11 mouse cellular contexts compared by ENCODE assay signal in genomic region chr5:118318883-118319282, GRCm38 (mm10).
A peak's percentile ranks its signal among the peaks of the same experiment; 100 is the strongest.
DNase-seq lines count a peak whose midpoint lies in the region; ATAC-seq lines count a peak whose summit lies in the region.
"Had no signal": no experiment of that assay in that cellular context is flagged by ENCODE, and none has a peak within 500 bp of the region (broad histone marks: within the 10 kb centered on the region; RNA-seq: fewer than 3 reads in every experiment).

No protein-coding gene starts in this region.

- peak overlapping the region; percentile 45 for H3K4me2 ChIP-seq in heart, embryonic 11.5 days
- H3K4me2 ChIP-seq in midbrain, embryonic 11.5 days = no peak overlapping the region
- H3K4me2 ChIP-seq in midbrain, embryonic 14.5 days (ENCODE audit: low read length) = no peak overlapping the region

- H3K4me1 ChIP-seq in heart, embryonic 11.5 days (ENCODE audit: control insufficient read depth, insufficient read depth, low read length) = peaks cover 12% of the 10 kb centered on the region
- H3K4me1 ChIP-seq in midbrain, embryonic 11.5 days (ENCODE audit: control insufficient read depth, insufficient read depth, low read length) = 0 out of 2 replicates have a peak, but pooled peaks cover 2% of the 10 kb centered on the region
- H3K4me1 ChIP-seq in midbrain, embryonic 14.5 days (ENCODE audit: control insufficient read depth, insufficient read depth, low read length) = peaks cover 10% of the 10 kb centered on the region; the same call in 1 of the 2 replicates

- intact Hi-C loops in heart, postnatal 25 days (cut with DNase I) = no loop called here

- no peak for DNase-seq in heart, postnatal 25 days (ENCODE audit: low spot score)
- peak; percentile 84 for DNase-seq in midbrain, embryonic 11.5 days (ENCODE audit: low spot score, missing footprints)
- no peak for DNase-seq in midbrain, embryonic 14.5 days
- peak; percentile 19 for DNase-seq in splenic B cell, adult 2 months (ENCODE audit: low read depth, low spot score)
- no peak for DNase-seq in frontal cortex, postnatal 36 days (ENCODE audit: low spot score in 2 of 2)
- DNase-seq: kidney, adult 11 months; lung, adult 2 months had no signal

- 0 out of 2 replicates have a peak overlapping the region, but pooled peaks have one; percentile 16 for H3K4me3 ChIP-seq in heart, embryonic 11.5 days (ENCODE audit: low read depth, low read length)
- H3K4me3 ChIP-seq in midbrain, embryonic 11.5 days (ENCODE audit: low read depth, low read length) = no peak overlapping the region
- H3K4me3 ChIP-seq in midbrain, embryonic 14.5 days (replicated peaks; ENCODE audit: low read depth, low read length) = no peak overlapping the region

- H3K36me3 ChIP-seq in heart, embryonic 11.5 days (ENCODE audit: control insufficient read depth, insufficient read depth, low read length) = no peaks in the 10 kb centered on the region
- no peaks in the 10 kb centered on the region for H3K36me3 ChIP-seq in midbrain, embryonic 11.5 days (ENCODE audit: control insufficient read depth, insufficient read depth, low read length)
- H3K36me3 ChIP-seq in midbrain, embryonic 14.5 days (ENCODE audit: control insufficient read depth, insufficient read depth, low read length) = no peaks in the 10 kb centered on the region
- no peaks in the 10 kb centered on the region for H3K36me3 ChIP-seq in splenic B cell, adult 2 months (ENCODE audit: control insufficient read depth, insufficient read depth, low read length, poor library complexity, severe bottlenecking)
- H3K36me3 ChIP-seq: G1E had no signal

- WGBS in heart, embryonic 11.5 days (ENCODE audit: insufficient replicate concordance) = 9% methylated on average over 13 of the region's 15 CpGs
- WGBS in midbrain, embryonic 11.5 days = 5% methylated on average over 13 of the region's 15 CpGs
- 11% methylated on average over 15 of the region's 15 CpGs for WGBS in midbrain, embryonic 14.5 days

- peaks cover 14% of the 10 kb centered on the region for H3K27me3 ChIP-seq in heart, embryonic 11.5 days (ENCODE audit: control insufficient read depth, insufficient read depth, low read length)
- H3K27me3 ChIP-seq in midbrain, embryonic 11.5 days (ENCODE audit: control insufficient read depth, insufficient read depth, low read length) = peaks cover 4% of the 10 kb centered on the region; the same call in 1 of the 2 replicates
- no peaks in the 10 kb centered on the region for H3K27me3 ChIP-seq in midbrain, embryonic 14.5 days (ENCODE audit: control insufficient read depth, insufficient read depth, low read length)
- no peaks in the 10 kb centered on the region for H3K27me3 ChIP-seq in splenic B cell, adult 2 months (ENCODE audit: control insufficient read depth, insufficient read depth, low read length, poor library complexity, severe bottlenecking)

- ATAC-seq in heart, embryonic 11.5 days (replicated peaks; ENCODE audit: insufficient number of reproducible peaks, low FRiP score, low TSS enrichment) = no peak
- no peak for ATAC-seq in midbrain, embryonic 11.5 days (ENCODE audit: low FRiP score)
- no peak for ATAC-seq in midbrain, embryonic 14.5 days (ENCODE audit: low FRiP score, low TSS enrichment)
- ATAC-seq in common myeloid progenitor, adult 5-6 weeks (replicated peaks; ENCODE audit: low read depth, poor library complexity, severe bottlenecking) = 0 out of 2 replicates have a peak, but pooled peaks have one; percentile 39
- ATAC-seq in frontal cortex, adult (ENCODE audit: low TSS enrichment) = no peak

- H3K27ac ChIP-seq in heart, embryonic 11.5 days (ENCODE audit: low read depth, low read length) = no peak overlapping the region
- no peak overlapping the region for H3K27ac ChIP-seq in midbrain, embryonic 11.5 days (ENCODE audit: low read depth, low read length)
- H3K27ac ChIP-seq in midbrain, embryonic 14.5 days (replicated peaks; ENCODE audit: low read depth, low read length) = no peak overlapping the region

- no peaks in the 10 kb centered on the region for H3K9me3 ChIP-seq in heart, embryonic 11.5 days (replicated peaks; ENCODE audit: control insufficient read depth, low read length)
- H3K9me3 ChIP-seq in midbrain, embryonic 11.5 days (ENCODE audit: control insufficient read depth, low read length) = no peaks in the 10 kb centered on the region
- no peaks in the 10 kb centered on the region for H3K9me3 ChIP-seq in midbrain, embryonic 14.5 days (ENCODE audit: control insufficient read depth, low read length)
- H3K9me3 ChIP-seq: G1E had no signal

- H3K9ac ChIP-seq in heart, embryonic 11.5 days (ENCODE audit: low read depth, low read length) = no peak overlapping the region
- no peak overlapping the region for H3K9ac ChIP-seq in midbrain, embryonic 11.5 days (ENCODE audit: low read length)
- no peak overlapping the region for H3K9ac ChIP-seq in midbrain, embryonic 14.5 days (replicated peaks; ENCODE audit: low read length)

Comparison
In these comparisons a context has a peak if more than half of its experiments do, and no peak if none do; other contexts are left out.
1. DNase-seq: peak in midbrain, embryonic 11.5 days (single experiment) and splenic B cell, adult 2 months (single experiment); none in heart, postnatal 25 days (single experiment), midbrain, embryonic 14.5 days (single experiment) and frontal cortex, postnatal 36 days (0 of 2).